Mouse (Mus musculus): ENCODE data around the gene Zfand2a.

The Zfand2a gene

DNA sequence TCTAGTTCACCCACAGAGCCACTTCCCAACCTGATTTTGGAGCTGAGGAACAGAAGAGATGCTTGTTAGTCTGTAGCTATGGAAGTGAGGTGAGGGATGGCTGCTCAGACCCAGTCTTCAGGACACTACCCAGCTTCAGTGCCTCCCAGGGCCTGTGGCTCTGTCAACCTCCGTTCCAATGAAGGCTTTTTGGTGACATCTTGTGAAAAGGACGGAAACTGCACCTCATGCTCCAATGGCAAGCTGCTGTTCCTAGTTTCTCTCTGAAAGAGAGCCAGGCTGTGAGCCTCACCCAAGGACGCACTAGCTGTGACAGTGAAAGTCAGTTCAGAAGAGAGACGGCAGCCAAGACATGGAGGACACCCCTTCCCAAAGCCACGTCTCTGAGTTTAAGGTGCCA lies 16.4 kb downstream of the Zfand2a start:
- in situ Hi-C loops (cut with MboI; ENCODE audit: low sequenced_read_pairs): no loop called here

- in situ Hi-C loops (cut with MboI; ENCODE audit: low sequenced_read_pairs): no loop called here
Measured at GRCm38 (mm10) chr5:139466801-139467200, 17.5 kb downstream of the Zfand2a start.

GRCm38 (mm10) chr5:139466373-139466772 lies 18.0 kb downstream of the Zfand2a start:
- in situ Hi-C loops (cut with MboI; ENCODE audit: low sequenced_read_pairs): no loop called here

DNA sequence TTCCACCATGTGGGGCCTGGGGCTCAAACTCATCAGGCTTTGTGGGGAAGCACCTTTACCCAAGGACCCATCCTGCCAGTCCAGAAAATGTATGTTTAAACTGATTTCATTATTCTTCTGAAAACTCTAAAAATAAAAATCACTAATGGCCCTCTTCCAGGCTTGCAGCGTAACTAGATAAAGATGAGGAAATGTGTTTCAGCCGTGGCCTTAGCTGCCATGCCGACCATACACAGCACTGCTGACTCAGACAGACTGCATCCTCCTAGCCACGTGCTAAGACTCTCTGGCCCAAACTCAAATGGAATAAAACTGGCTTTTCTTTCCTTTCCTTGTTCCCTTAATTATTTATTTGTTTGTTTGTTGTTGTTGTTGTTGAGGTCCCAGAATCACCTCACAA lies 19.5 kb downstream of the Zfand2a start:
- in situ Hi-C loops (cut with MboI; ENCODE audit: low sequenced_read_pairs): no loop called here

DNA sequence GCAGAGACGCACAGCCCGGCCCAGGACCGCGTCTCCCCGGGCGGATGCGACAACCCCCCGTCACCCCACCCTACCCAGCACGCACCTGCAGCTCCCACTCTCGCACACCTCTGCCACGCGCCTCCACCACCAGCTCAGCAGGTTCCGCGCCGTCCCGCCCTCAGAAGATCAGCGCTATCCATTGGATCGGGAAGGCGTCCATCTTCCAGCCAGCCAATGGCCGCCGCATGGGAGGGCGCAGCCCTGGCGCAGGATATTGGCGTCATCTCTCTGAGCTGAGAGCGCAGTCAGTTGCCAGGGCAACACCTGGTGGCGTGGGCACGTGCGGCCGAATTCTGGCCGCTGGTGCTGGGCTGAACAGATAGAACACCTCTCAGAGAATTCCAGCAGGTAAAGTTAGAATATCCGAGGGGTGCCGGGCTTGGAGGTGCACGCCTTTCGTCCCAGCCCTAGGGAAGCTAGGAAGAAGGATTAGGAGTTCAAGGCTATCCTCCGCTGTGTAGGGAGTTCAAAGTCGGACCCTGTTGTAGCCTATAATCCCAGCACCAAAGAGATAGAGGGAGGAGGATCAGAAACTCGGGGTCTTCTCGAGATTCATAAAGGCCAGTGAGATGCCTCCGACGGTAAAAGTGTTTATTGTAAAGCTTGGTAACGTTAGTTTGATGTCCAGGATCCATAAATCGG lies 23.8 kb downstream of the Zfand2a start, which contains the start of gene 3110082I17Rik:
3110082I17Rik (minus strand) TSS at position 144 of the 684 bp plus-strand sequence.
- in situ Hi-C loops (cut with MboI; ENCODE audit: low sequenced_read_pairs): no loop called here

GRCm38 (mm10) chr5:139459938-139460337 lies 24.4 kb downstream of the Zfand2a start:
- in situ Hi-C loops (cut with MboI; ENCODE audit: low sequenced_read_pairs): no loop called here

- in situ Hi-C loops (cut with MboI; ENCODE audit: low sequenced_read_pairs): no loop called here
Measured at GRCm38 (mm10) chr5:139457241-139457640, 27.1 kb downstream of the Zfand2a start.

DNA sequence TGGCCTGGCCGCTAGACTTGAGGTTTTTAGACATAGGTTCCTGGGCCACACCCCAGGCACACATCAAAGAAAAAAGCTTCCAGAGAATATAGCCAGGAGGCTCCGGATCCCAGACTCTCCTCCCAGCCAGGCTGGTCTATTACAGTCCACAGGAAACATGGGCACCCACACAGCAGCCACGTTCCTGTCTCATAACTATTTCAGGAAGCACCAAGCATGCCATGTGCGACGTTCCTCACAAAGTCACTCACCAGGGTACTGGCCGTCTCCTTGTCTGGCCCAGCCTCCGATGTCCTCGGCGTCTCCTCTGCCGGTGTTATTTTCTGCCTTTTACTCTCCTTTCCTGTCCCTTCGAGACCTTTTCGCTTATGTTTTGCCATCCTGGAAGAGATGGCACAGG lies 29.2 kb downstream of the Zfand2a start:
- in situ Hi-C loops (cut with MboI; ENCODE audit: low sequenced_read_pairs): no loop called here

GRCm38 (mm10) chr5:139453031-139453430 lies 31.3 kb downstream of the Zfand2a start:
- in situ Hi-C loops (cut with MboI; ENCODE audit: low sequenced_read_pairs): no loop called here

DNA sequence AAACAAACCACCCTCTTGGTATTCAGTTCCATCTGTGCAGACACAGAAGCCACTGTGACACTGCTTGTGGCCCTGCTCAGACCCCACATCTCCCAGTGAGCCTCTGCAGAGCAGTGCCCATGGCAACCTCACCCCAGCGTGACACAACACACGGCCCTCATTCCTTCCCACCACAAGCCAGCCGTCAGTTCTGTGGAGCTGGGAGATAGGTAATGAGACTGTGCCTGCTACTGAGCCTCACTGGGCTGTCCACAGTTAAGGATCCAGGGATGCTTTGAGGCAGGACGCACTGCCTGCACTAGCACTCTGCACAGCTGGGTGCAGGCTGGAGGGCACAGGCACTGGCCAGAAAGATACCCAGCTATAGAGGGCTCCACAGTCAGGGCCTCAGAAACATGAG lies 34.4 kb downstream of the Zfand2a start:
- in situ Hi-C loops (cut with MboI; ENCODE audit: low sequenced_read_pairs): no loop called here

DNA sequence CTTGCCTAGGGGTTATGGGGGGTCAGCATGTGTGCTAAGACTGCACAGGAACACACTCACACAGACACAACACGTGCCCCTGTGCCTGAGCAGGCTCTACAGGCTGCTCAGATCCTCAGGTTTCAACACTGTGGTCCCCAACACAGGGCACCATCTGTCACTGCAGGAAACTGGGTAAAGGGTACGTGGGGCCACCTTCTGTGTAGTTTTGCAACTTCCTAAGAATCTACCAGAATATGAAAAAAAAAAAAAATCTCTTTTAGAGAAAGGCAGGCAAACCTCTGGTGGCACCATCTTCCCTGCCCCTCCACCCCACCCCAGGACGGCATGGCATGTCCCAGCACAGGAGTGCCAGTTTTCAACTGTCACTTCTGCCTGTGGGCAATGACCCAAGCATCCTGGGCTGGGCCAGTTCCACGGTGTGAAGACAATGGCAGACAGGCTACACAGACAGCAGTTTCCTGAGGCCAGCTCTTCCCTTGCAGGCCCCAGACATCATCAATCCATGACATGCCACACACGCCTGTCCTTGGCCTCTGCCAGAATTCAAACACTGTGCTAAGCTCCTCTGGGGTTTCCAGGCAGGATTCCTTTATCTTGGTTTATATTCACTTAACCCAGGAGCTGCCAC lies 35.1 kb downstream of the Zfand2a start:
- in situ Hi-C loops (cut with MboI; ENCODE audit: low sequenced_read_pairs): no loop called here

DNA sequence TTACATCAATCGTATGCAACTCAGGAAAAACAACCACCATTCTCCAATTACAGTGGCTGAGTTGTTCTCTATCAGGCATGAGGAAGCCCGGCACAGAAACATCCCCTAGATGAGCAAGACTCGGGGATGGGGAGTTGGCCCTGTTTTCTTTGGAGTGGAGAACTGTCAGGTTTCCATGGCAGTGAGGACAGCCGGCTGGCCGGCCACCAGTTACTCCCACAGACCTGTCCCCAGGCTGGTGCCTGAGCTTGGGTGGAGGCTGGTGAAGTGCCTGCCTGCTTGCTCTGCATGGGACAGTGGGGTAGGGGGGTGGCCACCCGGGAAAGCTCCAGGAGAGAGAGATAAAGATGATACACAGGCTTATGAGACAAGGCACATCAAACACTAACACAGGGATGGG lies 36.3 kb downstream of the Zfand2a start:
- in situ Hi-C loops (cut with MboI; ENCODE audit: low sequenced_read_pairs): no loop called here

- in situ Hi-C loops (cut with MboI; ENCODE audit: low sequenced_read_pairs): no loop called here
Measured at GRCm38 (mm10) chr5:139445258-139445657, 39.1 kb downstream of the Zfand2a start.

GRCm38 (mm10) chr5:139442962-139443361 lies 41.4 kb downstream of the Zfand2a start:
- in situ Hi-C loops (cut with MboI; ENCODE audit: low sequenced_read_pairs): no loop called here

DNA sequence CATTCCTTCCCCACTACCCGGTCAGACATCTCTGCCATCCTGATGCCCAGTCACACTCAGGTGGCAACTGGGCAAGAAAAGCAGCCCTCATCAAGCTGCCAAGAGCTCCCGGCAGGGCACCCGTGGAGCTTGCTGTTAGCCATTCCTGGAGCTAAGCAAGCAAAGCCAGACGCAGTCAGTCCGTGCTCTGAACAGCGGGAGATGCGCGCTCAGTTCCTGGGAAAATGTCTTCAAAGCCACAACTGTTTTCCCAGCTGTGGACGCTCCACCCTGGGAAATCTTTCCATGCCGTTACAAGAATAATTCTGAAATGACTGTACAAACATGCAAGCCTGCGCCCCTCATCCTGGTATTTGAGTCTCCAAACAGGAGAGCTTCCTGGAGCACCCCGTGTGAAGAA lies 41.9 kb downstream of the Zfand2a start:
- in situ Hi-C loops (cut with MboI; ENCODE audit: low sequenced_read_pairs): no loop called here

DNA sequence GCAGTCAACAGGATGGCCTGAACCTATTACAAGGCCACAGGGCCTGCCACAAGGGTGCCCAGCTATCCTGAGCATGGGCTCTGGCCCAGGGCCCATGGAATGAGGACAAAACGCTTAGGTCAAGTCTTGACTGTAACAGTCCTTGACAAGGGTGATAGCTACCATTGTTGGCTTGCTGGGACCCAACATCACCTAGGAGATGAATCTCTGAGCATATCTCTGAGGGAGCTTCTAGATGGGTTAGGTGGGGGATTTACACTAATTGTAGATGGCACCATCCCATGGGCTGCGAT lies 42.7 kb downstream of the Zfand2a start:
- in situ Hi-C loops (cut with MboI; ENCODE audit: low sequenced_read_pairs): no loop called here

GRCm38 (mm10) chr5:139440926-139441725 lies 43.2 kb downstream of the Zfand2a start:
- in situ Hi-C loops (cut with MboI; ENCODE audit: low sequenced_read_pairs): no loop called here

- in situ Hi-C loops (cut with MboI; ENCODE audit: low sequenced_read_pairs): no loop called here
Measured at GRCm38 (mm10) chr5:139440451-139440850, 43.9 kb downstream of the Zfand2a start.

GRCm38 (mm10) chr5:139438440-139438839 lies 45.9 kb downstream of the Zfand2a start:
- in situ Hi-C loops (cut with MboI; ENCODE audit: low sequenced_read_pairs): no loop called here

- in situ Hi-C loops (cut with MboI; ENCODE audit: low sequenced_read_pairs): no loop called here
Measured at GRCm38 (mm10) chr5:139437769-139438168, 46.6 kb downstream of the Zfand2a start.

DNA sequence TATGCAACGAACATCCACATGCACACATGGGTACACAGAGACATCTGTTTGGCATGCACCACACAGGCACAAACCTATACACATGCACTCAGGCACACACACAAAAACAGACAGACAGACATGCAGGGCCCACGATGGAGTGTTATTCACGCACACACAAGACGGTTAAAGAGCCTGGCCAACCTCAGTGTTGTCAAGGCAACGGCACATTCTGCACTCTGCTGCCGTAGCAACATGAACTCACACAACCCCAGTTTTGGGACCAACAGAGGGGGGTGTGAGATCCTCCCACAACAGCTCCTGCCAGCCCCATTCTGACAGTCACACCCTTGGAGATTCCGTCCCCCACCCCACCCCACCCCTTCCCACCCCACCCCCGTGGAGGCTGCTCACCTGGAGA lies 49.4 kb downstream of the Zfand2a start:
- in situ Hi-C loops (cut with MboI; ENCODE audit: low sequenced_read_pairs): no loop called here

Measured in CH12F3 (cell line).